Mouse (Mus musculus): ENCODE data around the gene Ccdc65. TPM values are rescaled to one million over a fixed set of nuclear protein-coding genes. Genes with fewer than 3 reads are reported as not detected.

Gene Ccdc65
- total and polyA plus RNA-seq, 3 experiments, result 0.13 TPM; not detected in 2

- Histone ChIP-seq H3K27me3 (ENCODE audit: control insufficient read depth in 1 of 2, insufficient read depth in 2 of 2, low read length in 2 of 2) (no peaks in the 10 kb centered on the region), H3K9ac (ENCODE audit: control insufficient read depth, low read depth, low read length, poor library complexity, severe bottlenecking) (peak overlapping the region; percentile 28), H3K27ac (ENCODE audit: control insufficient read depth, low read depth, low read length) (peak overlapping the region; percentile 55), H3K9me3 (replicated peaks; ENCODE audit: insufficient read depth, low read length) (no peaks in the 10 kb centered on the region), H3K36me3 (ENCODE audit: control insufficient read depth in 1 of 2, insufficient read depth in 2 of 2, low read length in 2 of 2) (peaks cover 0 to 13% of the 10 kb centered on the region in 2 experiments; a peak in 2 of 4 replicates), H3K4me1 (ENCODE audit: control insufficient read depth in 1 of 2, insufficient read depth in 2 of 2, low read length in 2 of 2) (peaks cover 6 to 22% of the 10 kb centered on the region in 2 experiments), H3K4me3 (ENCODE audit: control insufficient read depth in 1 of 2, insufficient read depth in 1 of 2, low read depth in 2 of 2, low read length in 2 of 2) (no peak overlapping the region), H3K79me2 (ENCODE audit: control insufficient read depth, insufficient read depth, low read length, poor library complexity) (no peaks in the 10 kb centered on the region)
- TF ChIP-seq TCF12 (IDR thresholded peaks at IDR 0.05; ENCODE audit: low read depth, low read length) (0 out of 2 replicates have a peak, but pooled peaks have one; percentile 26), MAZ (IDR thresholded peaks at IDR 0.05; ENCODE audit: low read depth, low read length) (no peak), GATA1 (IDR thresholded peaks at IDR 0.05; ENCODE audit: low read depth, low read length) (peak; percentile 80), MYC (IDR thresholded peaks at IDR 0.05; ENCODE audit: low read depth, low read length) (peak; percentile 70; the same call in 1 of the 2 replicates), E2F4 (IDR thresholded peaks at IDR 0.05; ENCODE audit: borderline replicate concordance, low read depth, low read length) (no peak), EP300 (IDR thresholded peaks at IDR 0.05; ENCODE audit: low read depth in 1 of 2, low read length in 2 of 2) (peak; percentile 42 to 66), RAD21 (IDR thresholded peaks at IDR 0.05; ENCODE audit: low read depth, low read length) (no peak), SIN3A (IDR thresholded peaks at IDR 0.05; ENCODE audit: low read length) (peak; percentile 76), MXI1 (IDR thresholded peaks at IDR 0.05; ENCODE audit: low read depth, low read length) (peak; percentile 63), TAL1 (IDR thresholded peaks at IDR 0.05; ENCODE audit: low read length) (peak; percentile 60), ETS1 (IDR thresholded peaks at IDR 0.05; ENCODE audit: low read depth, low read length) (peak; percentile 53; the same call in 1 of the 2 replicates)
- peak; percentile 78 for DNase-seq (ENCODE audit: low read depth, low spot score)
These were observed 25.4 kb downstream of the Ccdc65 start for GRCm38 (mm10) chr15:98733370-98733769.

- Histone ChIP-seq H3K36me3 (ENCODE audit: control insufficient read depth in 1 of 2, insufficient read depth in 2 of 2, low read length in 2 of 2) (peaks cover 0 to 13% of the 10 kb centered on the region in 2 experiments; a peak in 2 of 4 replicates), H3K9me3 (replicated peaks; ENCODE audit: insufficient read depth, low read length) (no peaks in the 10 kb centered on the region), H3K79me2 (ENCODE audit: control insufficient read depth, insufficient read depth, low read length, poor library complexity) (no peaks in the 10 kb centered on the region), H3K4me3 (ENCODE audit: control insufficient read depth in 1 of 2, insufficient read depth in 1 of 2, low read depth in 2 of 2, low read length in 2 of 2) (no peak overlapping the region), H3K27ac (ENCODE audit: control insufficient read depth, low read depth, low read length) (peak overlapping the region; percentile 55), H3K4me1 (ENCODE audit: control insufficient read depth in 1 of 2, insufficient read depth in 2 of 2, low read length in 2 of 2) (peaks cover 6 to 20% of the 10 kb centered on the region in 2 experiments), H3K9ac (ENCODE audit: control insufficient read depth, low read depth, low read length, poor library complexity, severe bottlenecking) (peak overlapping the region; percentile 28), H3K27me3 (ENCODE audit: control insufficient read depth in 1 of 2, insufficient read depth in 2 of 2, low read length in 2 of 2) (no peaks in the 10 kb centered on the region)
- no peak for DNase-seq (ENCODE audit: low read depth, low spot score)
- TF ChIP-seq SIN3A (IDR thresholded peaks at IDR 0.05; ENCODE audit: low read length), result no peak
- TF ChIP-seq ETS1 (IDR thresholded peaks at IDR 0.05; ENCODE audit: low read depth, low read length), result no peak
- TF ChIP-seq MXI1 (IDR thresholded peaks at IDR 0.05; ENCODE audit: low read depth, low read length), result no peak
- TF ChIP-seq EP300 (IDR thresholded peaks at IDR 0.05; ENCODE audit: low read depth in 1 of 2, low read length in 2 of 2), result no peak
- TF ChIP-seq TCF12 (IDR thresholded peaks at IDR 0.05; ENCODE audit: low read depth, low read length), result no peak
- TF ChIP-seq ZNF384 (IDR thresholded peaks at IDR 0.05; ENCODE audit: low read depth, low read length), result no peak
- TF ChIP-seq HCFC1 (IDR thresholded peaks at IDR 0.05; ENCODE audit: low read depth, low read length), result no peak
These were observed 26.1 kb downstream of the Ccdc65 start for GRCm38 (mm10) chr15:98733976-98734566.
